Mouse (Mus musculus) embryonic facial prominence, embryonic 13.5 days (tissue): ENCODE measurements around the gene Igfbp3. TPM values are rescaled to one million over a fixed set of nuclear protein-coding genes. Genes with fewer than 3 reads are reported as not detected.
A peak's percentile ranks its signal among the peaks of the same experiment; 100 is the strongest.

Source experiments
- ATAC-seq: fragments of 200-750 bp; cut with Nextera tagmentation; 2 replicates; pipeline ENCODE4 v1.8.0; 2017; ENCODE audit warnings: low read depth; ENCODE audit not compliant: insufficient number of reproducible peaks, insufficient read depth, low FRiP score, low TSS enrichment
- H3K27ac ChIP-seq: fragments of 300-500 bp; sonication (generic); 2 replicates; pipeline ENCODE4 v1.5.1; 2015; ENCODE audit warnings: moderate library complexity, mild to moderate bottlenecking, inconsistent platforms
- H3K27me3 ChIP-seq: fragments of 300-500 bp; sonication (generic); 2 replicates; pipeline ENCODE4 v1.6.1; 2015; ENCODE audit warnings: mild to moderate bottlenecking, inconsistent platforms
- H3K36me3 ChIP-seq: fragments of 300-500 bp; sonication (generic); 2 replicates; pipeline ENCODE4 v1.6.1; 2015; ENCODE audit warnings: mild to moderate bottlenecking, inconsistent platforms
- H3K4me1 ChIP-seq: fragments of 300-500 bp; sonication (generic); 2 replicates; pipeline ENCODE4 v1.6.1; 2015; ENCODE audit warnings: inconsistent platforms
- H3K4me2 ChIP-seq: fragments of 300-500 bp; sonication (generic); 2 replicates; pipeline ENCODE4 v1.6.1; 2015; ENCODE audit warnings: moderate library complexity, mild to moderate bottlenecking, inconsistent platforms
- H3K4me3 ChIP-seq: fragments of 300-500 bp; sonication (generic); 2 replicates; pipeline ENCODE4 v1.5.1; 2015; ENCODE audit warnings: mild to moderate bottlenecking, inconsistent platforms
- H3K9ac ChIP-seq: fragments of 300-500 bp; sonication (generic); 2 replicates; pipeline ENCODE4 v1.6.1; 2015; ENCODE audit warnings: mild to moderate bottlenecking, inconsistent platforms
- H3K9me3 ChIP-seq: fragments of 300-500 bp; sonication (generic); 2 replicates; pipeline ENCODE4 v1.6.1; 2016; ENCODE audit warnings: inconsistent platforms
- WGBS: fragments of 180-500 bp; shearing (Covaris S2); methylation state at CpG from one replicate; pipeline ENCODE4 v1.1.7; 2015; ENCODE audit warnings: mixed read lengths; 5-methylcytosine and 5-hydroxymethylcytosine counted together
- polyA plus RNA-seq: library from polyadenylated mRNA; unstranded; fragments of >200 nt; fragmentation: Nextera tagmentation; extraction: Ambion mirVana; gene quantifications from 2 replicates; pipeline ENCODE4 v1.2.1, GENCODE M21; 2015

Gene Igfbp3
- polyA plus RNA-seq, 1 experiment from 2014 or later = 113 TPM

DNA sequence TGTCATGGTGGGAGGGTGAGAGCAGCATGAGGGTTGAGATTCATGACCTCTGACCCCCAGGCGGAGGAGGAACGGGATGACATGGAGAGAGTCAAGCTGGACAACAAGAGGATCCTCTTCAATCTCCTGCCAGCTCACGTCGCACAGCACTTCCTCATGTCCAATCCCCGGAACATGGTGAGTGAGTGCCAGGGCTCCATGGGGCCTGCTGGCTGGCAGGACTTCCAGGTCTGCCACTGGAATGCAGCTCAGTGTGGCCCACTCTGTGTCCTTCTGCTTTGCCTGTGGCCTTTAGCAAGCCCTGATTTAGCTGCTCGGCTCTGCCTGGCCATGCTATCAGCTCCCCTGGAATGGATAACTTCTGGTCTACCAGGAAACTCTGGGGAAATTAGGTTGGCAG is 53.6 kb downstream of the Igfbp3 start:
- Histone ChIP-seq H3K27ac (peak overlapping the region; percentile 44; the same call in 1 of the 2 replicates), H3K4me1 (peaks cover 5% of the 10 kb centered on the region; the same call in 1 of the 2 replicates), H3K27me3 (no peaks in the 10 kb centered on the region), H3K9me3 (no peaks in the 10 kb centered on the region), H3K4me3 (no peak overlapping the region), H3K9ac (no peak overlapping the region), H3K4me2 (no peak overlapping the region), H3K36me3 (no peaks in the 10 kb centered on the region)
- no peak for ATAC-seq
- 81% methylated on average over 6 of the region's 6 CpGs for WGBS

DNA sequence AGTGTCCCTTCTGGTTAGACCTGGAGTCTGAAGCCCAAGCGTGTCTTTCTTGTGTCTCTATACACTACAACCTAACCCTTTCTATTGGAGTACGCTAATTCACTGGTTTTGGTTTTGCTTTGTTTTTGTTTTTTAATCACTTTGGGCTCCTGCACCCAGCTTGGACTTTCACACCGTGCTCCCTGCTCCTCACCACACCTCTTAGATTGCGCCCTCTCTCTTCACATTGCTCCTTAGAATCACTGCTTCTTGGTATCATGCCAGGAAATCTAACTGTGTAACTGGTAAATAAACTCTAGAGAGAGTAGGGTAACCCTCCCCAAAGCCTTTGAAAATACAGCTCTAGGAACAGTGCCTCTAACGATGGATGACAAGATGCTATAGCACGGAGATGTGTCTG is 55.5 kb downstream of the Igfbp3 start:
- no peak for ATAC-seq
- H3K36me3 ChIP-seq = no peaks in the 10 kb centered on the region

DNA sequence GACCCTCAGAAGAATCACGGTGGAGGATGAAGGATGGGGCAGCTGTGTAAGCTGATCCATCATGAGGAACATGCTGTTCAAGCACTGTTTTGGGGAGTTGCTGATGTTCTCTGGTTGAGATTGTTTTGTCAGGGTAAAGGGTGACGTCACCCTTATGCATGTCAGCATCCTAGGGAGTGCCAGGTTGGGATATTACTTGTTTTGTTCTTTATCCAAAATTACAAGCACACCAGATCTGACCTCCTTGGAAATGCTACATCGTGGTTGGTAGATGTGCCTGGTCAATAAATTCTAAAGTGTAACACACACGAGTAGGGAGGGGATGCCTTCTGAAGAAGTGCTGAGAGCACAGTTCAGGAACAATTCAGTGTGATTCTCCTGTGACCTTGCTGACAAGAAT is 57.3 kb downstream of the Igfbp3 start:
- no peak for ATAC-seq
- H3K36me3 ChIP-seq = 0 out of 2 replicates have a peak, but pooled peaks cover 4% of the 10 kb centered on the region
- H3K4me1 ChIP-seq = peaks cover 5% of the 10 kb centered on the region; the same call in 1 of the 2 replicates
- WGBS = 69% methylated on average over 4 of the region's 4 CpGs
- H3K4me2 ChIP-seq = no peak overlapping the region
- no peaks in the 10 kb centered on the region for H3K27me3 ChIP-seq
- no peak overlapping the region for H3K27ac ChIP-seq
- H3K4me3 ChIP-seq = no peak overlapping the region
- no peak overlapping the region for H3K9ac ChIP-seq
- H3K9me3 ChIP-seq = no peaks in the 10 kb centered on the region

More for the DNA sequence above, 55.5 kb downstream of the Igfbp3 start:
- H3K9me3 ChIP-seq = no peaks in the 10 kb centered on the region
- peaks cover 5% of the 10 kb centered on the region; the same call in 1 of the 2 replicates for H3K4me1 ChIP-seq
- WGBS = 84% methylated on average over 6 of the region's 6 CpGs
- no peak overlapping the region for H3K4me2 ChIP-seq
- H3K27me3 ChIP-seq = no peaks in the 10 kb centered on the region
- no peak overlapping the region for H3K4me3 ChIP-seq
- H3K9ac ChIP-seq = no peak overlapping the region
- no peak overlapping the region for H3K27ac ChIP-seq

Other genes with a start within 250 kb of the Igfbp3 start
- gene Adcy1, start 150.4 kb downstream of the Igfbp3 start, polyA plus RNA-seq = 1.1 and 1.2 TPM in 2 replicates
- gene Gm11985, start 25.4 kb downstream of the Igfbp3 start, polyA plus RNA-seq = not detected in 2 replicates
- 0.31 and 2.2 TPM in 2 replicates for gene Igfbp1, start 16.1 kb downstream of the Igfbp3 start, polyA plus RNA-seq